Mouse (Mus musculus): Measurements from ENCODE around the gene Zzef1.
"Not testable (repeated sequence)": the region's sequence is repeated elsewhere in the genome, so short reads cannot be mapped to it uniquely, and the experiment has no call there.

Gene Zzef1

DNA sequence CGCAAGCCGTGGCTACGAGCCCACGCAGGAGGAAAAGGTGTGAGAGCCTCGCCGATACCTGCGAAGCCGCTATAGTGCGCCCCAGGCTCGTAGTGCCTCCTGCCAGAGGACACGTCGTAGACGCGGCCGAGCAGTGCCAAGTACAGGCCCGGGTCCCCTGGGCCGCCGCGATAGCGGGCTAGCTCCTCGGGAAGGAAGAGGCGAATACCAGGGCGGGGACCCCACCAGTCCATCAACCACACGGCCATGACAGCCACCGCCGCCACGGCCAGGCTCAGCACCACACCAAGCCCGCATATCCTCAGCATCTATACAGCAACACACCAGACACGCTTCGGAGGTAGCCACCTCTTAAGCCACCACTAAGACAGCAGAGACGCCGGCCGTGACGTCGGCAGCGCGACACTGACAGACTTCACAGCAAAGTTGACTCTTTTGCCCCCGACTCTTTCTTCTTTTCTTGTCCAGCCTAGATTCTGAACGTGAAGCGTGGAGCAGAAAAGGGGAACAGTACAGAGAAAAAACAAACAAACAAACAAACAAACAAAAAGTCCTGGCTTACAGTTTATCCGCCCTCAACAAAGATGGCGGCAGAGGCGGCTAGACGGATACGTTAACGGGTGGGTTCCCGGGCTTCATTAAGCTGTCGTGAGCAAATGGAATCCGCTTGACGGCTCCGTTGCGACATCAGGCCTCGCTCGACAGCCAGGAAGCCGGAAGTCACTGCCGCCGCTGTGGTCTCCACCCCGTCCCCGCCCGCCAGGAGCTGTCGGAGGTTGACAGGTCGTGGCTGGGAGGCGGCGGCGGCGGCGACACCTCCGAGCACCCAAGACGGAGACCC is at the start of gene Zzef1, which contains the start of gene Cyb5d2:
Zzef1 (plus strand) TSS at position 772 of the 841 bp plus-strand sequence.
Cyb5d2 (minus strand) TSS at position 688 of the 841 bp plus-strand sequence.
- DNase-seq (ENCODE audit: low spot score in 2 of 2) = peak; percentile 96 to 97

DNA sequence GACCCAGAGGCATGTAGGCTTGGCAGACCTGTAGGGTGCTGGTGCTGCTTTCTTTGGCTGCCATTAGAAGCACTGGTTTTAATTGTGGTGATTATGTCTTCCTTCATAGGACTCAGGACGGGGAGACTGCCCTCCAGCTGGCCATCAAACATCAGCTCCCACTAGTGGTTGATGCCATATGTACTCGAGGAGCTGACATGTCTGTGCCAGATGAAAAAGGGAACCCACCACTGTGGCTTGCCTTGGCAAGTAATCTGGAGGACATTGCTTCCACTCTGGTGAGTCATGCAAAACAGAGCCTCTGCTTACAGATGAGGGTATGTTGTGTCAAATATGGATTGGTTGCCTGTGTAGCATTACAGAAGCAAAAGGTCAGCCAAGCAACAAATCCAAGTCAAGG is 44.1 kb upstream of the Zzef1 start:
- DNase-seq (ENCODE audit: low spot score in 2 of 2) = no peak

DNA sequence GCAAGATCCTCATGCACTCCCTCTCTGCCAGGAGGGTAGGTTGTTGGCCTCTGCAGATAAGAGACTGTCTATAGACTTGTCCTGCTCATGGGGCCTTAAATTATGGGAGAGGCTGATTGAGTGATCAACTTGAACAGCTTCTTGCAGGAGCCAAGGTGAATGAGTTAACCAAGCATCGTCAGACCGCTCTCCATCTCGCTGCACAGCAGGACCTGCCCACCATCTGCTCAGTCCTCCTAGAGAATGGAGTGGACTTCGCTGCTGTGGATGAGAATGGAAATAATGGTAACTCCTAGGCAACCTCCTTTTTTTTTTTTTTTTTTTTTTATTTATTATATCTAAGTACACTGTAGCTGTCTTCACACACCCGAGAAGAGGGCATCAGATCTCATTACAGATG is 37.7 kb upstream of the Zzef1 start:
- no peak for DNase-seq (ENCODE audit: low spot score in 2 of 2)

DNA sequence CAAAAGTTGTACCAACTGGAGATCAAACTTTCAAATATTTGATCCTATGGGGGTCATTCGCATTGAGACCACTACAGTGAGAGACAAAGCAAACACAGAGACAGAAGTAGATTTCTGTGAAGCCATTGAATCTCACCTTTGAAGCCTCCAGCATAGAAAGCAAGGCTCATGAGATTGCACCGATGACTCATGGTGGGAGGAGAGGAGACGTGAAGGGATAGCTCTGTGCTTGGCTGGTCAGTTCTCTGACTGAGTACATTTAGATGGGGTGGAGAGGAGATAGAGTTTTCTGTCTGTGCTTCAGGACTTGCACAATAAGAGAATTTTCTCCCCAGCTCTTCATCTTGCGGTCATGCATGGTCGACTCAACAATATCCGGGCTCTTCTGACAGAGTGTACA is 36.4 kb upstream of the Zzef1 start:
- DNase-seq (ENCODE audit: low spot score in 2 of 2) = no peak

DNA sequence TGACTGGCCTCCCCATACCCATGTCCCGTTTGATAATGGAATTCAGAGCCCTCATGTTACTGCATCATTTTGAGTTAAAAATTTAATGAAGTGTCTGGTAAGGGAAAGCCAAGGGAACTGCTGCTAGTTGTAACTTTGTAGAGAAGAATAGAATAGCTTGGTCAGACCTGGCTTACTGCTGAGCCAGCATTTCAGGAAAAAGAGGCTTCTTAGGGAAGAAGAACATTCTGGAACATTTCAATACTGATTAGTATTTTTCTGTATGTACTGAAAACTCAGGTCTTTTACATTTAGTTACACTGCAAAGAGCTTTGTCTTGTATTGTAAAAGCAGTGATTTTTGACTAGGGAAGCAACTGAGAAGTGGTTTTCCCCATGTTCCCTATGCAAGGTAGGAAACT is 35.2 kb upstream of the Zzef1 start:
- DNase-seq (ENCODE audit: low spot score in 2 of 2) = no peak

DNA sequence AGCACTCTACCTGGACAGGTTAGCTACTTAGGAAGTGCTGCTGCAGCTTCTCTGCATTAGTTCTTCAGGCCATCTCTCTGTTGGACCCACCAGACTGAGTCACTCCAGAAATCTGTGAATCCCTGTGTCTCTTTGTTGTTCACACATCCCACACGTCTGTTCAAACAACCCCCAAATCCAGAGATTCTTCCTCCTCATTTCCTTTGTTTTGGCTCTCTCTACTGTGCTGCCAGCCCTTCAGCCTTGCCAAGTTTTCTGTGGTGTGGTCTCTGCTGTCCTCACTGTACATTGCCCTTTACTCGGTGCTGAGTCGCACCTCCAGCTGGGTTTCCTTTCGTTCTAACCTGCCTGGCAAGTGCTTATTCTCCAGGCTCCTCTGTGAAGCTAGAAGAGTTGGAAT is 31.8 kb upstream of the Zzef1 start:
- DNase-seq (ENCODE audit: low spot score in 2 of 2) = no peak

- no peak for DNase-seq (ENCODE audit: low spot score in 2 of 2)
These were observed 28.3 kb upstream of the Zzef1 start for GRCm38 (mm10) chr11:72767716-72768115.

- DNase-seq (ENCODE audit: low spot score in 2 of 2) = no peak
These were observed 27.0 kb upstream of the Zzef1 start for GRCm38 (mm10) chr11:72769061-72769460.

GRCm38 (mm10) chr11:72770324-72770723 is 25.7 kb upstream of the Zzef1 start:
- no peak for DNase-seq (ENCODE audit: low spot score in 2 of 2)

GRCm38 (mm10) chr11:72770816-72771215 is 25.2 kb upstream of the Zzef1 start:
- DNase-seq (ENCODE audit: low spot score in 2 of 2) = no peak

DNA sequence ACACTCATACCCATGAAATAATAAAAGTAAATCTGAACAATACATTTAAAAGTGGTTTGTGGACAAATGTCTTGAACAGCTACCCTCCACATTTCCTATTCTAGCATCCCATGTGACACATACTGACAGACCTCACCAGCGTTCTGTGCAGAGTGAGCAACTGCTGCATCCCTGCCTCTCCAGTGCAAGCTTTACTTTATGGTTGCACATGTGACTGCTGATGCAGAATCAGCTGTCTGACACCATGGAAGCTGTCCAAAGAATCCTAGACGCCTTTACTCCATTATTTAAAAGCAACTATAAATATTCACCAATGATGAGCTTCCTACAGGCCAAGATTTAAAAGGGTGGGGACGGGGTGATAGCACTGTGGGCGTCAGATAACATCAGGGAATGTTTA is 24.6 kb upstream of the Zzef1 start:
- DNase-seq (ENCODE audit: low spot score in 2 of 2) = no peak

GRCm38 (mm10) chr11:72772611-72773010 is 23.4 kb upstream of the Zzef1 start:
- DNase-seq (ENCODE audit: low spot score in 2 of 2) = not testable (repeated sequence)

- no peak for DNase-seq (ENCODE audit: low spot score in 2 of 2)
These were observed 17.1 kb upstream of the Zzef1 start for GRCm38 (mm10) chr11:72778957-72779356.

GRCm38 (mm10) chr11:72782103-72782502 is 13.9 kb upstream of the Zzef1 start:
- peak; percentile 18 to 26 for DNase-seq (ENCODE audit: low spot score in 2 of 2)

DNA sequence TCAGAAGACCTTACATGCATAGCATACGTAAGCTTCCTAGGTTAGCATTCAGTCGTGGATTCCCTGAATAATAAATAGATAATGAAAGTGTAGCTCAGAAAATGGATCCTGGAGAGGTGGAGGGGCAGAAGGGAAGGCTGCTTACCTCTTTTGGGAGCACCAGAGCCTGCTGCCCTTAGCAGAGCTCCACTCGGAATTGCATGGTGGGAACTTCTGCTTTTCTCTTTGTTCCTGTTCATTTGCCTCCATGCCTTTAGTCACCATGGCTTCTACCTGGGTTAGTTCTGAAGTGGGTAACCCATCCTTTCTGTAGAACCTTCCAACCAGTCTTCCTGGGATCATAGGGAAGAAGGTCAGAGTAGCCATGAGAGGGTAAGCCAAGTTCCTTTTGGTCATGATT is 13.5 kb upstream of the Zzef1 start:
- no peak for DNase-seq (ENCODE audit: low spot score in 2 of 2)

DNA sequence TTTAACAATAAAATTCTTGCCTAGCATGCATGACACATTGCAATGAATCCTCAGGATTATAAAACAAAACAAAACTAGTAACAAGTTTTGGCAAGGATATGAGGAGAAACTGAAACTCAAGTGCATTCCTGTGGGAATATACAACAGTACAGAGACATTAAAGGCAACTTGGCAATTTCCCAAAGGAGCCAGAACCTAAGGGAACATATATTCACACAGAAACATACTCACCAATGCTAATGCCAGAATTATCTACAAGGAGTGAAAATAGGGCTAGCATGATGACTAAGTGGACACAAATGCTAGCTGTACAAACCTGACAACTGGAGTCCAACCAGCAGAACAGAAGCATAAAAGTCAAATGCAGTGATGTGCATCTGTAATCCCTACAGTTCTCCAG is 4.0 kb upstream of the Zzef1 start:
- DNase-seq (ENCODE audit: low spot score in 2 of 2) = no peak

GRCm38 (mm10) chr11:72795149-72795454 is 924 bp upstream of the Zzef1 start:
- no peak for DNase-seq (ENCODE audit: low spot score in 2 of 2)

DNA sequence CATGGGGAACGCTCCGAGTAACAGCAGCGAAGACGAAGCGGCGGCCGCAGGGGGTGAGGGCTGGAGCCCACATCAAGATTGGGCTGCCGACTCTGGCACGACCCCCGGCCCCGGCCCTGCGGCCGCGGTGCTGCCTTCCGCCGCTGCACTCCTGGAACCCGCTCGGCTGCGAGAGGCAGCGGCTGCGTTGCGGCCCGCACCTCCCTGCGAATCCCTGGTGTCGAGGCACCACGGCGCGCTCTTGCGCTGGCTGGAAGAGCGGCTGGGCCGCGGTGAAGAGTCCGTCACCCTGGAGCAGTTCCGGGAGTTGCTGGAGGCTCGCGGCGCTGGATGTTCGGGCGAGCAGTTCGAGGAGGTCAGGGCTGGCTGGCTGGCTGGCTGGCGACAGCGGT is 266 bp downstream of the Zzef1 start:
- DNase-seq (ENCODE audit: low spot score in 2 of 2) = no peak

DNA sequence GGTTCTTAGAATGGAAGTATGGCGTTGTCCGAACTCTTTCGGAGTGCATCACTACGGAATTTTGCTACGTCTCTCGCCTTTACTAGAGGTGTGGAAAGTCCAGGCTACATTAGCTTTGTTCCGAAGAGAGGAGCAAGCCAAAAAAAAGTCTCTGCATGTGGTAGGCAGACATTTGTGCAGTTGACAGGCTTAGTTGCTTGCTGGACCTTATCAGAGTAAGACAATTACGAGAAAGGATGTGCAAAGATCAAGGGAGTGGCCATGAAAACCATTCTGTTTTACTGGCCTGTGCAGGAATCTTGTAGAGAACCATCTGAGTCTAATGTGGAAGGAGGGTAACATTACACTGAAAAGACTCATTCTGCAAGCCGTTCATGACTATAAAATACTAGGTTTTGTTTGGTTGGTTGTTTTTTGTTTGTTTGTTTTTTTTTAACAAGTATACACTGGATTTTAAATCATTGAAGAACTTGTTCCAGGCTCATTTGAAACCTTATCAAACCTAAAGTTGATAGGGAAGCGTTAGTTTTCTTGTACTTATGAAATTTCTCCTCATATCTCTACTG is 830 bp downstream of the Zzef1 start:
- DNase-seq (ENCODE audit: low spot score in 2 of 2) = no peak

GRCm38 (mm10) chr11:72798112-72798511 is 2.1 kb downstream of the Zzef1 start:
- DNase-seq (ENCODE audit: low spot score in 2 of 2) = no peak

DNA sequence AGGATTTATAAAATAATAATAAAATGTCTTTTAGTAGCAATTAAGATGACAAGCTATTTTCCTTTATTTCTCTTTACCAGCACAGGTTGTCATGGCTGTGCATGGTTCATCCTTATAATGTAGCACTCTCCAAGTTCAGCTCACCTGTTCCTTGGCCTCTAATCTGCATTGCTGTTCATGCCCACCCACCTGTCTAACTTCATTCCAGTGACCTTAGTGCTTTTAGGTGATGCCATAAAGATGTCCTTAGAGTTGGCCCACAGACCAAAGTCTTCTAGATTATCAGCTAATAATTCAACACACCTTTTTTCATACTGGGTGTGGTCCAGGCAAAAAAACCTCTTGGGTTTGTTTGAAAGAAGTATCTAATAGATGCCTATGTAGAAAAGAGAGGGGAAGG is 5.2 kb downstream of the Zzef1 start:
- DNase-seq (ENCODE audit: low spot score in 2 of 2) = no peak

- no peak for DNase-seq (ENCODE audit: low spot score in 2 of 2)
These were observed 7.0 kb downstream of the Zzef1 start for GRCm38 (mm10) chr11:72803038-72803437.

DNA sequence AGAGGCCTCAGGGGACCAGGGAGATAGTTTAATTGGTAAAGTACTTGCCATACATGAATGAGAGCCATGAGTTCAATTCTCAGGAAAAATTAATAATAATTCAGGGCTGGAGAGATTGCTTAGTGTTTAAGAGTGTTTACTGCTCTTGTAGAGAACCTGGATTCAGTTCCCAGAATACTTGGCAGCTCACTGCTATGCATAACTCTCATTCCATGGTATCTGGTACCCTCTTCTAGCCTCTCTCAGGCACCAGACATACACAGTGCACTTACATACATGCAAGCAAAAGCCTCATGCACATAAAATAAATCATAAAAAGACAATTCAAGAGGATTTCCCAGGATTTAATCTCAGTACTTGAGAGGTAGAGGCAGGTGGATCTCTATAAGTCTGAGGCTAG is 8.6 kb downstream of the Zzef1 start:
- DNase-seq (ENCODE audit: low spot score in 2 of 2) = no peak

GRCm38 (mm10) chr11:72805232-72805631 is 9.2 kb downstream of the Zzef1 start:
- DNase-seq (ENCODE audit: low spot score in 2 of 2) = no peak

All from spleen, postnatal 36 days (tissue).